Mouse (Mus musculus): ENCODE data around the gene Ankrd27. TPM values are rescaled to one million over a fixed set of nuclear protein-coding genes. Genes with fewer than 3 reads are reported as not detected.

Gene Ankrd27
- total RNA-seq (2021) = 10 to 100 TPM; 35.8 to 44.2 TPM
- long read RNA-seq, experiment 1, full-length matches to known transcripts = 28 of 40 reads
- long read RNA-seq, experiment 1, partial matches to known transcripts = 3 of 40 reads
- long read RNA-seq, experiment 1, other reads (novel, unspliced or antisense) = 9 of 40 reads
- long read RNA-seq, experiment 2, full-length matches to known transcripts = 28 of 44 reads
- long read RNA-seq, experiment 2, partial matches to known transcripts = 4 of 44 reads
- long read RNA-seq, experiment 2, other reads (novel, unspliced or antisense) = 12 of 44 reads

- H3K4me3 ChIP-seq = peak within 1 kb of the TSS; percentile 80
- peak; percentile 91 to 97 for DNase-seq (ENCODE audit: low spot score in 2 of 2)
- TF ChIP-seq CTCF (conservative IDR thresholded peaks at IDR 0.05) = no peak; the same call in 1 of the 2 replicates
- H3K27ac ChIP-seq = peak within 1 kb of the TSS; percentile 79
These were observed at the start of gene Ankrd27 for GRCm38 (mm10) chr7:35586055-35586905. TSS of gene Ankrd27 (plus strand) at chr7:35586244.

GRCm38 (mm10) chr7:35537562-35537961 is 48.5 kb upstream of the Ankrd27 start, which contains the start of gene Tdrd12:
TSS of gene Tdrd12 (minus strand) at chr7:35537745.
- DNase-seq (ENCODE audit: low spot score in 2 of 2) = no peak
- TF ChIP-seq CTCF (conservative IDR thresholded peaks at IDR 0.05) = peak; percentile 47
- no peak within 1 kb of the TSS for H3K4me3 ChIP-seq
- H3K27ac ChIP-seq = no peak within 1 kb of the TSS

GRCm38 (mm10) chr7:35545881-35546280 is 40.2 kb upstream of the Ankrd27 start:
- H3K4me3 ChIP-seq = no peak overlapping the region
- H3K27ac ChIP-seq = no peak overlapping the region
- DNase-seq (ENCODE audit: low spot score in 2 of 2) = peak; percentile 59 to 60
- TF ChIP-seq CTCF (conservative IDR thresholded peaks at IDR 0.05) = peak; percentile 93

- Histone ChIP-seq H3K27ac (peak overlapping the region; percentile 95), H3K4me3 (peak overlapping the region; percentile 83)
- DNase-seq (ENCODE audit: low spot score in 2 of 2) = peak; percentile 21 to 26
- peak; percentile 73 for TF ChIP-seq CTCF (conservative IDR thresholded peaks at IDR 0.05)
These were observed 32.1 kb upstream of the Ankrd27 start for GRCm38 (mm10) chr7:35553751-35554604.

GRCm38 (mm10) chr7:35554605-35555175 is 31.4 kb upstream of the Ankrd27 start:
- no peak for TF ChIP-seq CTCF (conservative IDR thresholded peaks at IDR 0.05)
- peak; percentile 26 to 50 for DNase-seq (ENCODE audit: low spot score in 2 of 2)
- Histone ChIP-seq H3K27ac (peak overlapping the region; percentile 95), H3K4me3 (peak overlapping the region; percentile 83)

GRCm38 (mm10) chr7:35555224-35556204 is 30.5 kb upstream of the Ankrd27 start:
- peak overlapping the region; percentile 83 for H3K4me3 ChIP-seq
- no peak for TF ChIP-seq CTCF (conservative IDR thresholded peaks at IDR 0.05)
- DNase-seq (ENCODE audit: low spot score in 2 of 2) = peak; percentile 89 to 92
- H3K27ac ChIP-seq = peak overlapping the region; percentile 95

- DNase-seq (ENCODE audit: low spot score in 2 of 2) = no peak
- TF ChIP-seq CTCF (conservative IDR thresholded peaks at IDR 0.05) = no peak
- peak within 1 kb of the TSS; percentile 95 for H3K27ac ChIP-seq
- H3K4me3 ChIP-seq = peak within 1 kb of the TSS; percentile 83
These were observed 29.8 kb upstream of the Ankrd27 start, which contains the start of gene Nudt19 for GRCm38 (mm10) chr7:35556205-35556603. TSS of gene Nudt19 (minus strand) at chr7:35556304.

- Histone ChIP-seq H3K27ac (no peak overlapping the region), H3K4me3 (no peak overlapping the region)
- no peak for DNase-seq (ENCODE audit: low spot score in 2 of 2)
- TF ChIP-seq CTCF (conservative IDR thresholded peaks at IDR 0.05) = no peak
These were observed 29.1 kb upstream of the Ankrd27 start for GRCm38 (mm10) chr7:35556905-35557304.

- TF ChIP-seq CTCF (conservative IDR thresholded peaks at IDR 0.05) = no peak
These were observed 28.5 kb upstream of the Ankrd27 start for GRCm38 (mm10) chr7:35557577-35557976.

GRCm38 (mm10) chr7:35558681-35559080 is 27.4 kb upstream of the Ankrd27 start:
- Histone ChIP-seq H3K27ac (no peak overlapping the region), H3K4me3 (no peak overlapping the region)
- DNase-seq (ENCODE audit: low spot score in 2 of 2) = no peak
- no peak for TF ChIP-seq CTCF (conservative IDR thresholded peaks at IDR 0.05)

More at GRCm38 (mm10) chr7:35557577-35557976, 28.5 kb upstream of the Ankrd27 start:
- DNase-seq (ENCODE audit: low spot score in 2 of 2) = no peak
- no peak overlapping the region for H3K27ac ChIP-seq
- no peak overlapping the region for H3K4me3 ChIP-seq

GRCm38 (mm10) chr7:35559838-35560237 is 26.2 kb upstream of the Ankrd27 start:
- Histone ChIP-seq H3K4me3 (no peak overlapping the region), H3K27ac (no peak overlapping the region)
- DNase-seq (ENCODE audit: low spot score in 2 of 2) = no peak
- TF ChIP-seq CTCF (conservative IDR thresholded peaks at IDR 0.05) = no peak

Measured in layer of hippocampus, adult 2 months (tissue).